Mouse (Mus musculus) hindbrain, embryonic 10.5 days (tissue): ENCODE data around the gene Lsr. TPM values are rescaled to one million over a fixed set of nuclear protein-coding genes. Genes with fewer than 3 reads are reported as not detected.
"Not testable (repeated sequence)": the region's sequence is repeated elsewhere in the genome, so short reads cannot be mapped to it uniquely, and the experiment has no call there.

Experiments
- DNase-seq: peaks from one replicate; pipeline ENCODE4 v3.0.0-alpha.2; 2017; ENCODE audit warnings: low spot score
- H3K27ac ChIP-seq: fragments of 300-500 bp; sonication (generic); 2 replicates; pipeline ENCODE4 v1.5.1; 2016; ENCODE audit warnings: mild to moderate bottlenecking, moderate library complexity
- H3K27me3 ChIP-seq: fragments of 300-500 bp; sonication (generic); 2 replicates; pipeline ENCODE4 v1.6.1; 2016; ENCODE audit warnings: mild to moderate bottlenecking; ENCODE audit not compliant: poor library complexity, insufficient read depth, severe bottlenecking
- H3K36me3 ChIP-seq: fragments of 300-500 bp; sonication (generic); 2 replicates; pipeline ENCODE4 v1.6.1; 2016; ENCODE audit warnings: mild to moderate bottlenecking, moderate library complexity
- H3K4me1 ChIP-seq: fragments of 300-500 bp; sonication (generic); replicated peaks from 2 replicates; pipeline ENCODE4 v1.6.1; 2016; ENCODE audit warnings: mild to moderate bottlenecking
- H3K4me3 ChIP-seq: fragments of 300-500 bp; sonication (generic); 2 replicates; pipeline ENCODE4 v1.5.1; 2016; ENCODE audit warnings: mild to moderate bottlenecking, moderate library complexity
- H3K9me3 ChIP-seq: fragments of 300-500 bp; sonication (generic); 2 replicates; pipeline ENCODE4 v1.6.1; 2016; ENCODE audit warnings: mild to moderate bottlenecking, moderate library complexity
- WGBS: fragments of 180-500 bp; shearing (Covaris S2); methylation state at CpG from one replicate; pipeline ENCODE4 v1.1.7; 2016; 5-methylcytosine and 5-hydroxymethylcytosine counted together
- polyA plus RNA-seq: library from polyadenylated mRNA; unstranded; fragments of >200 nt; fragmentation: Nextera tagmentation; extraction: Ambion mirVana; gene quantifications from 2 replicates; pipeline ENCODE4 v1.2.1, GENCODE M21; 2016

Lsr gene
- polyA plus RNA-seq, 1 experiment from 2014 or later, result 21.2 TPM

DNA sequence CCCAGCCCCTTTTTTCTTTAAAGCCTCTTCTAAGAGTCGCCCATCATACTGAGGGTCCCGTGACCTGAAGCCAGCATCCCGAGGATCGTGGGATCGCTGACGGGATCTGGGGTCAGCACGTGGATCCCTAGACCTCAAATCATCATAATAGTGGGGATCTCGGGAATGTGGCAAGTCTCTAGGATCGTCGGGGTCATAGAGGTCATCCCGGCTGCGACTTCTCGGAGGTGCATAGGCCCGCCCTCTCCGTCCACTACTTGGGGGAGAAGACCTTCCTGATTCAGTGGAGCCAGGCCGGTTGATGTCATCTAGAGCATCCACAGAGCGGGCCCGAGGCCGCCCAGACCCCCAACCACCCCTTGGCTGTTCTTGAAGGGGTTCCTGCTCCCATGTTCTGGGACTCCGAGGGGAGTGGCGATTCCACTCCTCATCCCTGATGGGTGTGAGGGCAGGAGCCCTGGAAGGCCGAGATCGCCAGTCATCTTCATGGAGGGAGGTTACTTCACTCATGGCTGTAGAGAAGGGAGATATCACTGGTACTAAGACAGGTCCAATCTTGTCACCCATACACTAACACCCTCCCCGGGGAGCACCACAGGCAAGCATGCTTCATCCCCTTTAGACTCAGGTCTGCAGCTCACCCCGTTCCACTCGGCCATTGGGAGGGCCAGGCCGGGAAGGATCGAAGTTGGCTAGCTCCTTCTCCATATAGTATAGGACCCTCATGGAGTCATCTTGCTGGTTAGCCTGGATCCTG lies 15.0 kb downstream of the Lsr start:
- DNase-seq, result no peak
- Histone ChIP-seq H3K36me3 (peaks cover 61% of the 10 kb centered on the region), H3K27me3 (no peaks in the 10 kb centered on the region), H3K27ac (peak overlapping the region; percentile 99), H3K9me3 (no peaks in the 10 kb centered on the region), H3K4me1 (peaks cover 25% of the 10 kb centered on the region), H3K4me3 (peak overlapping the region; percentile 93)
- WGBS, result 71% methylated on average over 28 of the region's 28 CpGs

DNA sequence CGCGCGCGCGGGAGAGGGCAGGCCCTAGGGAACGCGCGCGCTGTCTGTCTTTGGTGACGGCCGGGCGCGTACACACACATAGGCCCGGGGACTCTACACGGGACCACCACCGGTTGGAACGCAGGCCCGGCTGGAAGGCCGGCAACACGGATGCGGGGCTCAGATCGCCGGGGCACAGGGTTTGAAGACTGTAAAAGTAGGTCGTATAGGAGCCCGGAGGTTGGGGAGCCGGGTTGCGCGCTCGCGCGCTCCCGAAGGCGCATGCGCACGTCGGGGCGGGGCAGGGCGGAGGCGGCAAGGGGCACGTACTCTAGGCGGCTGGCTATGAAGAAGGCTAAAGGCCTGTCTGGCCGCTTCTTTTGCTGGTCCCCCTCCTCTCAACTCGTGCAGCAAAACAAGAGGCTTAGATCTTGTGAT lies 15.9 kb downstream of the Lsr start:
- Histone ChIP-seq H3K27ac (peak overlapping the region; percentile 99), H3K4me1 (peaks cover 25% of the 10 kb centered on the region), H3K36me3 (peaks cover 66% of the 10 kb centered on the region), H3K27me3 (no peaks in the 10 kb centered on the region), H3K9me3 (no peaks in the 10 kb centered on the region), H3K4me3 (peak overlapping the region; percentile 93)
- DNase-seq, result peak; percentile 91
- WGBS, result under 1% methylated on average over 43 of the region's 43 CpGs

DNA sequence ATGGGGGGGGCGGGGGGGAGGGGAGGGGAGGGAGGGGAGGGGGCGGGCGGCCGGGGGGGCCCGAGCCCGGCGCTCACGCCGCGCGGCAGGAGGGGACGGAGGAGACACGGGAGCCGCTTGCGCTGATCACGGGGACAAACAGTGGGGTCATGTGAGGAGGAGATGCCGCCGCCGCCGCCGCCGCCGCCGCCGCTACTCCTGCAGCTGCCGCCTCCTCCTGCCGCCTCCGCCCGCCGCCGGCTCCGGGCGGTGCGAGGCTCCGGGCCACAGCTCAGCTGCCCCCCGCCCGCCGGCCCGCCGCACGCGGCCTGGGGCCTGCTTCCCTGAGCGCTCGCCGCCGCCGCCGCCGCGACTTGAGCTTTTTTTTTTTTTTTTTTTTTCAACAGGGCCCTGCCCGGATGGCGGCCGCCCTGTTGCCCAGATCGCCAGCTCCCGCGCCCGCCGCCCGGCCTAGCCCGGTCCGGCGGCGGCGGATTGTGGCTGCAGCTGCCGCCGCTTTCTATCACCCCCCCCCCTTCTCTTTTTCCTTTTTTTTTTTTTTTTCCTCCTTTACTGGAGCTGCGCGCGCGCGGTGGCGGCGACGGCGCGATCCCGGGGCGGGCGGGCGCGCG lies 16.4 kb downstream of the Lsr start, which contains the start of gene Usf2:
Gene Usf2 (minus strand): TSS at position 48 of the 611 bp plus-strand sequence.
- under 1% methylated on average over 63 of the region's 82 CpGs for WGBS
- H3K27me3 ChIP-seq, result no peaks in the 10 kb centered on the region
- peak; percentile 85 for DNase-seq
- peak within 1 kb of the TSS; percentile 99 for H3K27ac ChIP-seq
- peaks cover 68% of the 10 kb centered on the region for H3K36me3 ChIP-seq
- H3K4me1 ChIP-seq, result peaks cover 25% of the 10 kb centered on the region
- peak within 1 kb of the TSS; percentile 93 for H3K4me3 ChIP-seq
- H3K9me3 ChIP-seq, result no peaks in the 10 kb centered on the region

DNA sequence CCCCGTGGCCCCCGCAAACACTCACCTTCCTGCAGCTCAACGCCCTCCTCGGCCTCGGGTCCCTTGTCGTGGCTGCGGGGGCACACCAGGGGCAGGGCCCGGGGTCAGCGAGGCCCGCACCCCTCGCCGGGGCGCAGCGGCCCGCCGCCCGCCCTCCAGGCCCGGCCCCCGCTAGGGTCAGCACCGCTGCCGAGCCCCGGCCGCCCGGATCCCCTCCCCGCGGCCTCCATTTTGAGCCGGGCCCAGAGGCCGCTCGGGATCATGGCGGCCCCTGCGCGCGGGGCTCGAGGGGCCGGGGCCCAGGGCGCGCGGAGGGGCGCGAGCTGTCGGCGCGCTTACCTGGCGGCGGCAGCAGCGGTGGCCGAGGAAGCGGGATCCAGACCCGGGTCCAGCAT lies 16.9 kb downstream of the Lsr start:
- peaks cover 25% of the 10 kb centered on the region for H3K4me1 ChIP-seq
- under 1% methylated on average over 45 of the region's 49 CpGs for WGBS
- peak overlapping the region; percentile 99 for H3K27ac ChIP-seq
- H3K9me3 ChIP-seq, result no peaks in the 10 kb centered on the region
- H3K27me3 ChIP-seq, result no peaks in the 10 kb centered on the region
- peaks cover 71% of the 10 kb centered on the region for H3K36me3 ChIP-seq
- no peak for DNase-seq
- H3K4me3 ChIP-seq, result peak overlapping the region; percentile 93

DNA sequence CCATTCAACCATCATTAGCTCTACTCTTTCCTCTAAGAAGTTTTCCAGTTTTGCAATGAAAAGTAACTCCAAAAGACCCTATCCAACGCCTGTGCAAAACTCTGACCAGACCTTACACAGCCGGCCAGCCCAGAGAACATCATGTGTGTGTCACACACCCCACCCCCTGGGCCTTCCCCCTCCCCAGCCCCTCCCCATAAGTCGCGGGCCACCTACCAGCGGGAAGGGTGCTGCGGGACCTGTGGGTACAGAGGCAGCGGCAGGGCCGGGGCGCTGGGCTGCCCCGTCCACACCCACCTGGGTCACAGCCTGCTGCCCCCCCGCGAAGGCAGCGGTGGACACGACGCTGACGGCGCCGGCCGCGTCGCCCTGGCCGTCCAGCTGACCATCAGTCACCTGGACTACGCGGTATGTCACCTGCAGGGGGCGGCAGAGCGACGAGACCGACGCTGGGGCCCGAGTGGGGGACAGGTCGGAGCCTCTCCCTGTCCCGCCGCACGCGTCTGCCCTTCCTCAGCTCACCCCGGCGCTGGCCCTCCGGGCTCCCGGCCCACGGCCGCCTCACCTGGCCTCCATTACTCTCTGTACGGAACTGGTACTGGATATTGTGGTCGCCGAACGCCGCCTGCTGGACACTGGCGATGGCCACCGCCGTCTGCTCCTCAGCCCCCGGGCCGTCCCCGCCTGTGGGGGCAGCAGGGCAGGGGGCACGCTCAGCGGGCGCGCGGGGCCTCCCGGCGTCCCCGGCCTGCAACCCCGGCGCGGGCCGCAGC lies 17.5 kb downstream of the Lsr start:
- no peaks in the 10 kb centered on the region for H3K9me3 ChIP-seq
- peak overlapping the region; percentile 99 for H3K27ac ChIP-seq
- peaks cover 25% of the 10 kb centered on the region for H3K4me1 ChIP-seq
- peak; percentile 89 for DNase-seq
- H3K27me3 ChIP-seq, result no peaks in the 10 kb centered on the region
- under 1% methylated on average over 64 of the region's 64 CpGs for WGBS
- peaks cover 71% of the 10 kb centered on the region for H3K36me3 ChIP-seq
- H3K4me3 ChIP-seq, result peak overlapping the region; percentile 93

DNA sequence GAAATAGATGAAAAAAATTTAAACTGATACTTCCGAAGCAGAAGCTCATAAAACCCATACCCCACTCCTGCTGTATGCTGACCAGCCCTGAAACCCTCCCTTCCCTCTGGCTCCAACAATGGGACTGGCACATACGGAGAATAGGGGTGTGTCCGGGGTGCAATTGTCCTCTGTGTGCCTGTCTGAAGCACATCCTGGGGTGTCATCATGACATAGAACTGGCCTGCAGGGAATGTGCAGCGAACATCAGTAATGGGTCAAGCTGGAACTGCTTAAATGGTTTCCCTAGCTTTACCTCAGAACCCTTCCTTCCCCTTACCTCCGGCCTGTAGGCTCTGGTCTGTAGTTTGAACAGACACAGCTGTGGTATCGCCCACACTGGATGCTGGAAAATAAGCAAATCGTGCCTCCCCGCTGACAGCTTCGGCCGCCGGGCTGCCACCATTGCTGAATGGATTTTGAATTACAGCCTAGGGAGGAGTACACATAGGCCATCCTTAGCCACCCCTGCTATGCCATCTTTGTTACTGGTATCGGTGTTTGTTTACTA lies 18.2 kb downstream of the Lsr start:
- WGBS, result 89% methylated on average over 12 of the region's 12 CpGs
- peaks cover 25% of the 10 kb centered on the region for H3K4me1 ChIP-seq
- no peaks in the 10 kb centered on the region for H3K27me3 ChIP-seq
- peak overlapping the region; percentile 99 for H3K27ac ChIP-seq
- no peaks in the 10 kb centered on the region for H3K9me3 ChIP-seq
- DNase-seq, result no peak
- H3K4me3 ChIP-seq, result peak overlapping the region; percentile 93
- peaks cover 75% of the 10 kb centered on the region for H3K36me3 ChIP-seq

DNA sequence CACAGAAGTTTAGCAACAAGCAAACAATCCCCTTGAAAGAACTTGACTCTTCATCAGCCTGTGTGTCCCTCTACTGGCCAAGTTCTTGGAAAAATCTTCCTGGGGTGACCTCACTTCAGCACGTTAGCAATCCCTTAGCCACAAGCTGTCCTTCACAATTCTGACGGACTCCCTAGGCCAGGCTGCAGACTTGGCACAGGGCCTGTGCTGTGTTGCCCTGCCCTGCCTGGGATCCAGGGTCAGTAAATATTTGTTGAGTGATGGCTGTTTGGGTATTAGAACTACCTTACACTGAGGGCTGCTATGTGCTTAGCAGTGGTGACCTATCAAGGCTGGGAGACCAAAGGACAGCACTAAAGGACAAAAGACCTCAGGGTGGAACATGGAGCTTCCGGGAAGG lies 19.2 kb downstream of the Lsr start:
- no peak overlapping the region for H3K4me3 ChIP-seq
- H3K36me3 ChIP-seq, result peaks cover 74% of the 10 kb centered on the region

DNA sequence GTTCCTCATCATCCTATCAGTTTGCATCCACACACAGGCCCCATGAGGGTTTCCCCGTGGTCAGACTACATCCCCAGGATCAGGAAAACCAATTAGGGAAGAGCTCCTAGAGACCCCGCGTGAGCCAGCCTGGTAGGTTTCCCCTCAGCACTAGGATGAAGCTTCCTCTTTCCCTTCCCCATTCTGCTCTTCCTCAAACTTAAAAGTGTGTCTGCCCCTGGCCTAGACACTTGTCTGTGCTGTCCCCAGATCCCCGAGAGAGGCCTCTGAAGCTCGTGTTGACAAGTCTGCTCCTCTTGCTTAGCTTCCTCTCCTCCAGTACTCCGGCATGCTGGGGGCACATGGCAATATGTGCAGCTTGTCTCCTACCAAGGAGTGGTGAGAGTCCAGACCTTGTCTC lies 19.8 kb downstream of the Lsr start:
- no peak for DNase-seq
- Histone ChIP-seq H3K9me3 (no peaks in the 10 kb centered on the region), H3K36me3 (peaks cover 73% of the 10 kb centered on the region), H3K27ac (no peak overlapping the region), H3K4me3 (no peak overlapping the region), H3K27me3 (no peaks in the 10 kb centered on the region), H3K4me1 (peaks cover 18% of the 10 kb centered on the region)
- WGBS, result 93% methylated on average over 6 of the region's 6 CpGs

More for the DNA sequence above, 19.2 kb downstream of the Lsr start:
- Histone ChIP-seq H3K4me1 (peaks cover 24% of the 10 kb centered on the region), H3K27me3 (no peaks in the 10 kb centered on the region), H3K9me3 (no peaks in the 10 kb centered on the region), H3K27ac (no peak overlapping the region)
- no peak for DNase-seq
- 86% methylated on average over 3 of the region's 3 CpGs for WGBS

DNA sequence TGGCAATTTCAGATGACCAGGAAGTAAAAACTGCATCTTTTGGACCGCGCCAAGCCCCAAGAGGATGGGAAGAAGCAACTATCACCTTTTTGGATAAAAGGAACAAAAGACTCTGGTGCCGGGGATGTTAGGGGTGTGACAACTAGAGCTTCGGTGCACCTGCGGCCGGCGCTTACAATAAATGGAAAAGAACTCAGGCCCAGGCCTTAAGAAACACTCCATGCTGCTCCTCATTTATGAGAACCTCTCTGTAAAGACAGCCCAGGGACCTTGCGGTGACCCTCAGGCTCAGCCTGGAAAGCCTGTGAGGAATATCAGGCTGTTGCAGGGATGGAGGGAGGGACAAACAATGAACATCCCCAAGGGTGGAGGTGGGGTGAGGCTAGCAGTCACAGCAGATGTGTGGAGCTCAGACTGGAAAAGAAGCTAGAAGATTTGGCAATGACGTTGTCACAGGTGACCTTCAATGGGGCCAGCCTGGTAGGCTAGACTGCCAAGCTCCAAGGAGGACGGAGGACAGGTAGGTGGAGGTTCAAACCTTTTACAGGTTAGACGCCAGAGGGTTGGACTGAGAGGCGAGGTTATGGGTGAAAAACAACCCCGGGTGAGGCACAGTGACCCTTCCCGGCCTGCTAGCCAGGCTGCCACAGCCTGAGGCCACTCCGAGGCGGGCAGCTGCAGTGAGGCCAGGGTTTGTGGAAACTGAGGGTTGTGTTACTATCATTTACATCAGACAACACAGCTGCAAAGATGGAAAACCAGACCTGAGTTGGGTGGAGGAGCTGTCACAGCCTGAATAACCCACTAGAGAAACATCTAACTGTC lies 20.6 kb downstream of the Lsr start:
- H3K36me3 ChIP-seq, result peaks cover 73% of the 10 kb centered on the region
- 95% methylated on average over 16 of the region's 16 CpGs for WGBS

DNA sequence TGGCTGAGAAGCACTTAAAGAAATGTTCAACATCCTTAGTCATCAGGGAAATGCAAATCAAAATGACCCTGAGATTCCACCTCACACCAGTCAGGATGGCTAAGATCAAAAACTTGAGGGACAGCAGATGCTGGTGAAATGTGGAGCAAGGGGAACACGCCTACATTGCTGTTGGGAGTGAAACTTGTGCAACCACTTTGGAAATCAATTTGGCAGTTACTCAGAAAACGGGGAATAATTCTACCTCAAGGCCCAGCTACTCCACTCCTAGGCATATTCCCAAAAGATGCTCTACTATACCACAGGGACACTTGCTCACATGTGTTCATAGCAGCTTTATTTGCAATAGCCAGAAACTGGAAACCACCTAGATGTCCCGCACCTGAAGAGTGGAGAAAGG lies 23.4 kb downstream of the Lsr start:
- 92% methylated on average over 3 of the region's 3 CpGs for WGBS
- H3K4me1 ChIP-seq, DNase-seq, H3K4me3 ChIP-seq, H3K9me3 ChIP-seq, H3K27ac ChIP-seq, H3K27me3 ChIP-seq: not testable (repeated sequence)
- peaks cover 86% of the 10 kb centered on the region for H3K36me3 ChIP-seq

More for the DNA sequence above, 20.6 kb downstream of the Lsr start:
- DNase-seq, result no peak
- Histone ChIP-seq H3K4me1 (peaks cover 10% of the 10 kb centered on the region), H3K27ac (no peak overlapping the region), H3K27me3 (no peaks in the 10 kb centered on the region), H3K4me3 (no peak overlapping the region), H3K9me3 (no peaks in the 10 kb centered on the region)

DNA sequence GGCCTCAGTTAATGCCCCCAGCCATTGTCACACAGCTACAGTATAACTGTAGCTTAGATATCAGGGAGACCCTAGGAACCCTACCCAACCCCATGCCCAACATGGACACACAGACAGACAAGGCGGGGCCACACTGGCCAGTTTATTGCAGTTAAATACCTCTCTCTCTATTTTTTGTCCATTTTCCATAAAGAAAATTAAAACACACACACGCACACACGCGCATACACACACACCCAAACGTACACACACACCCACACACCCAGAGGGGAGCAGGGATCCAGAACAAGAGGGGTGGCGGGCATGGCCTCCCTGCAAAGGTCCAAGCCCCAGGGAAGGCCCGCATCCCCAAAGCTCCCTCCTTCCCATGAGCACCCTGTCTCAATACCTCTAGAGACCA lies 27.4 kb downstream of the Lsr start:
- no peak for DNase-seq

DNA sequence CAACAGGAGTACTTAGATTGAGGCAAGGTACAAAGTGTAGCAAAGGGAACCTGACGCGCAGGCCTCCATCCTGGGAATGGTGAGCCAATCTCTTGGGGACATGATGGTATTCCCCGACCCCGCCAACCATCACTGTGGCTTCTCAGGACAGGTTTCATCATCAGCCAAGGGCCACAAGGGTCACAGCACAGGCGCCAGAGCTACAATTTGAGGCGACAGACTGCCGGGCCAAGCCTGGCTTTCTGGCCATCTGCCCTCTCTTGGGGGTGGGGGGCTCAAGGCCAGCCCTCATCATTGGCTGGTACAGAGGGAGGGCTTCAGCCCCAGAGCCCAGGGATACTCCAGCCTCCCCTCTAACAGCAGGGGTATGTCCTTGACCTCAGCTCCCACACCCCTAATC lies 27.8 kb downstream of the Lsr start:
- not testable (repeated sequence) for H3K27ac ChIP-seq, H3K4me3 ChIP-seq, H3K27me3 ChIP-seq, H3K4me1 ChIP-seq, DNase-seq, H3K9me3 ChIP-seq
- peaks cover 42% of the 10 kb centered on the region for H3K36me3 ChIP-seq
- 94% methylated on average over 7 of the region's 7 CpGs for WGBS

More for the DNA sequence above, 27.4 kb downstream of the Lsr start:
- WGBS, result 96% methylated on average over 7 of the region's 7 CpGs
- Histone ChIP-seq H3K4me3 (no peak overlapping the region), H3K9me3 (no peaks in the 10 kb centered on the region), H3K27me3 (no peaks in the 10 kb centered on the region), H3K36me3 (peaks cover 46% of the 10 kb centered on the region), H3K27ac (no peak overlapping the region), H3K4me1 (no peaks in the 10 kb centered on the region)
